Mouse (Mus musculus) lung, adult 2 months (tissue): ENCODE results near the gene Spata13.
A peak's percentile ranks its signal among the peaks of the same experiment; 100 is the strongest.

ENCODE experiments used
- CTCF ChIP-seq: fragments of 200-500 bp; IDR thresholded peaks from 2 replicates; pipeline ENCODE4 v1.5.1; 2011; ENCODE audit warnings: mild to moderate bottlenecking, low read length, control low read depth; ENCODE audit not compliant: insufficient read depth
- POLR2A ChIP-seq: fragments of 200-500 bp; IDR thresholded peaks from 2 replicates; pipeline ENCODE4 v1.6.1; 2011; ENCODE audit warnings: low read depth, mild to moderate bottlenecking, control low read depth, low read length, borderline replicate concordance; ENCODE audit errors: extremely low read depth

- TF ChIP-seq CTCF (no peak), POLR2A (0 out of 2 replicates have a peak, but pooled peaks have one; percentile 11)
These were observed 131.2 kb downstream of the Spata13 start for GRCm38 (mm10) chr14:60765025-60765424.
